Mouse (Mus musculus) kidney, postnatal 10 days (tissue): ENCODE measurements around the gene Kcnh1.

Experiments used
- DNase-seq: peaks from one replicate; pipeline ENCODE4 v3.0.0; 2021; ENCODE audit warnings: mixed read lengths

Gene Kcnh1

DNA sequence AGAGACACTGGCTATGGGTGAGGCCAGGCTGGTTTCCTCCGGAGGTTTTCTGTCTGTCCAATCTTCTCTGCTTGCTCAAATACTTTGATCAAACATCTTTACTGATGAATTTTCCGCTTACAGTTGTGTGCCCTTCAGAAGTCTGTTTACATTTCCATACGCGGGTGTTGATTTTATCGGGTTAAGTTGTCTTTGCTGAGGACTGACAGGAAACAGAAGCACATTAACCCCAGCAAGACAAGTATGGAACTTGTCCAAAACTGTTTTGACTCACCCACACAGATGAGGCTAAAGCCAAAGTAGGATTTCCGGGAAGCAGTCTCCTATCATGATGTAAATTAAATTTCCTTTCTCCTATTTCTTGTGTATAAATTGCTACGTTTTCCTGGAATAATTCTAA is 286.1 kb downstream of the Kcnh1 start:
- no peak for DNase-seq

- DNase-seq, result no peak
These were observed 287.0 kb downstream of the Kcnh1 start for GRCm38 (mm10) chr1:192477556-192477955.

DNA sequence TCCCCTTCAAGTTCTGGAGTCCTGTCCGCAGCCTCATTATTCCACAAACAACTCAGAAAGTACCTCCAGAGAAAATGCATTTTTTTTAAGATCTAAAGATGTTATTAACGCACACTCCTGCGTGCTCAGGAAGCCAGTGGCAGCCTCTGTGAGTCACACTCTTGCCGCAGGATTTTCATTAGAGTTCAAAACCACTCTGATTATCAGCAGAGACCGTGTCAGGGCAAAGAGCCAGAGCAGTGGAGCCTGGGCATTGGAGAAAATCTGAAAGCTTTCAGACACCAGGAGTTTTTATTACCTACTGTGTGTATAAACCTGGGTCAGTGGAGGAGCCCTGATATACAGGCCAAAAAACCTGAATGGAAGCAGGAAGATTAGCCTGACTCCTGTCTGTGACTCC is 287.6 kb downstream of the Kcnh1 start:
- DNase-seq, result no peak

- no peak for DNase-seq
These were observed 289.7 kb downstream of the Kcnh1 start for GRCm38 (mm10) chr1:192480072-192480784.

- no peak for DNase-seq
These were observed 290.9 kb downstream of the Kcnh1 start for GRCm38 (mm10) chr1:192481446-192481845.

DNA sequence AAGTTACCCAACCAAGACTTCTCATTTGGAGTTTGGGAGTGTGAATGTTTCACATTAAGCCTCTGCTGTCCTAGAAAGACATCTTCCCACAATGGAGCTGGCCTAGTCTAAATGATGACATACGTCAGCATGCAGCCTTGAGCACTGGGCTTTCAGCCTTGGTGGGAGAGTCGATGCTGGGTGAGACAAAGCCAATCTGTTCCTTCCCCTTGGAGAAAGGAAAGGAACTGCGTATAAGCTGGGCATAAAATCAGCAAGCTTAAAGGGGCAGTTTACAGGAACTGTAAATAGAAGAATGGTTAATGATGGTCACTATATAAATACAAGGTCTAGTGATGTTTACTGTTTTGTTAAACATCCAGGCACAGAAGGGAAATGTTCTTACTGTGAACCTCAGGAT is 294.5 kb downstream of the Kcnh1 start:
- DNase-seq, result no peak

DNA sequence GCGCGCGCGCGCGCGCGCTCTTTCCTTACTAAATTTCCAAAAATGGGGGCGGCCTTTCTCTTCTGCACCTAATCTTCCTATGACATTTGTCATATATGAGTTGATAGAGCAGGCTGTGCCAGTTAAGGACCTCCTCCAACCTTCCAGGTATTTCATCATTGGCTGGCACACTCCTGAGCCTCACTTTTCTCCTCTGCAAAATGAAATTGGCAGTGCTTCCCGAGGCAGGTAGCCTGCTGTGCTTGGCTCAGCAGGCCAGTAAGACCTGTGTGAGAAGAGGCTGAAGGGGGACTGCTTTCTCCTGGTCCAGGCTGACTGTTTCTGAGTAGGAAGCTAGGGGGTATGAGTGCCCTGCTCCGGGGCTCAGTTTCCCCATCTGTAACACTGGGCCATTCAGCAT is 297.0 kb downstream of the Kcnh1 start:
- no peak for DNase-seq

DNA sequence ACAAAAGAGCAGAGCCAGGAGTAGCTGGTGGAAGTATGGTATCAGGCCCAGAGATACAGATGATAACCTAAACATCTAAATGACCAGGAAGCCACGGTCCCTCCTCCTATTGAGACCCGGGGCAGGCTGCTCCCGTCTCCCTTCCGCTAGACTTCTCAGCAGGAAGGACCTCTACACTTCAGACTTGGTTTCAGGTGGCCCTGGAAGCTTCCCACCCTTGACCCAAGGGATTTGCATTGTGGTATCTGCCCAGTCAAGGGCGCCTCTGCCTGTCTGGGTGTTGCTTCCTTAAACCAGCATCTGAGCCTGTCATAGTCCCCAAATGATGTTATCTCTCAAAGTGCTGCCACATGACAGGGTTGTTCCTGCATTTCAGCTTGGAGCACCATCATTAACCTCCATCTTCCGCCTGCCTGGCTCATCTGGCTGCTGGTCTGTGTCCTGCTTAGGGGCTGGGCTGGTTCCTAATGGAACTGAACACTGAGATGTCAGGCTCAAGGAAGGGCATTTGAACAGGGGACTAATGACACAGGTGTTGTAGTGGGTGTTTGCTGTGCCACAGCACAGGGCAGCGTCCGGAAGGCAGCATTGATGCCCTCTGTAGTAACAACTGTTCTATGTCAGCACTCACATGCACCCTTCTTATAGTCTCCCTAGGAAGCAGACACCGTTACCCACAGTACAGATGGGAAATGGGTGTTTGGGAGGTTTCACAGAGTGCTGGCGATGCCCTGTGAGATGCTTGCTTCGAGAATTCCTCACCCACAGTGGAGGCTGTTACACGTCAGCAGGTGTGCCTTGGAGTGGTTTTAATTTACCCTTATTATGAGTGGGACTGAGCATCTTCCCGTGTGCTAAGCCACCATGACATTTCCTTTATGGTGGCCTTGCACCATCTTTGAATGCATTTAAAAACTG is 299.6 kb downstream of the Kcnh1 start:
- DNase-seq, result no peak

DNA sequence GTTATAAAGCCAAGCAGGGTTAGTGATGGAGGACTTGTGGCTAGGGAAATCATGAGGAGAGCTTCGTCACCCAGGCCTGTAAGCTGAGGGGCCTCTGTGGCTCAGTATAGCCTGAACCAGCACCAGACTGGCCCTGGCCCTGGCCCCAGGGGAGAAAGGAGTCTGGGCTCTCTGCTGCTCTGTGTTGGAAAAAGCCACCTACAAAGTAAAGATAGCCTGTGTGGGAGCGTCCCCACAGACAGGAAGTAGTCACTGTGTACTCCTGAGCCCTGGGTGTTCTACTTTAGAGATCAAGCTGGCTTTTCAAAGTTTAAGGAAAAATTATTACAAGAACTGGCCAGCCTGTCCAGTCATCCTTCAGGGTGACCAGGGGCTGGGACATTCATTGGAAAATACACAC is 306.9 kb downstream of the Kcnh1 start:
- no peak for DNase-seq

DNA sequence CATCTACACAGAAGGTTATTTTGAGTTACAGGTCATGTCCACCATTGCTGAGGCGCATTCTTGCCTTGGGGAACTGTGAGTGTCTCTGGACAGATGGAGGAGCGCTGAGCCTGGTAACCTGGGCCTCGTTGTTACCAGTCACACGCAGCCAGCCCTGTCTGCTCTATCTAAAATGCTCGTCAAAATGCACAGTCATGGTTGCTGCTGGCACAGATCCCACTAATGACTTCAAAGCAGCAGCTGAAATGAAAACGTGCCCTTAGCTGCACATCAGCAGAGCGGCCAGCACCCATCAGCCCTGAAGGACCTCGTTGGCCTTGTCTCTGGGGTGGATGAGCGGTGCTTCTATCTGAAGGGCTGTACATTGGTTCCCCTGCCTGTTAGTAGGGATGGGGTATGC is 311.4 kb downstream of the Kcnh1 start:
- DNase-seq, result no peak

- no peak for DNase-seq
These were observed 312.3 kb downstream of the Kcnh1 start for GRCm38 (mm10) chr1:192502835-192503234.

DNA sequence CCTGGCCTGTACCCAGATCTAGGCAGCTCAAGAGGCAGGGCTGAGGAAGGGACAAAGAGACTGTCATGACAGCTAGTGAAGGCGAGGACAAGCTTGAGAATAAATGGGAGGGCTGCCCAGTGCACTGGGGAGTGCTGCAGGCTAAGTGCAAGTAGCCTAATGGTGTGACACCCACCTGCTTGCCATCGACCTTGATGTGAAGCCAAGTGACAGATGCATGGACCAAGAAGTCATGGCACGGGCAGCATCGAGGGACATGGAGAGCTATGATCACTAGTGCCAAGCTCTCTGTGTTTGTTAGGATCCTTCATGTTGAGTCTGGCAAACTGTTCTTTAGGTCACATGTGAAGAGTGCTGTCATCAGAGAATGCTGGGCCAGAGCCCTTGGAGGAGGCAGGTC is 313.1 kb downstream of the Kcnh1 start:
- DNase-seq, result no peak

DNA sequence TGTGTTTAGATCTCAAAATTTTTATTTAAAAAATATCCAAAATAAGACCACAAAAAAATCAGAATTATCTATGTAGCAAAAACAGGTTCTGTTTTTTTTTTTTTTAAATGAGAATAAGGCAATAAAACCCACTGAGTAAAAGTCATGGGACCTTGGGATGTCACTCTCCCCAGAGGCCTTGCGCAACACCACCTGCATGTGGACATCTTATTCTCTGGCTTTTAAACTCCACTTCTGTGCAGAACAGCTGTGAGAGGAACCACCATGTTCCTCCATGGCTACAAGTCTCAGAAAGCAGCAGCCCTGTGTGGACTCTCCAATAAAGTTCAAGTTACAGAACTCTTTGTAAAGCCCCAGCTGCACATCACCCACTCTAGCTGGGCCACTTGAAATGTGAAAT is 322.2 kb downstream of the Kcnh1 start:
- no peak for DNase-seq

DNA sequence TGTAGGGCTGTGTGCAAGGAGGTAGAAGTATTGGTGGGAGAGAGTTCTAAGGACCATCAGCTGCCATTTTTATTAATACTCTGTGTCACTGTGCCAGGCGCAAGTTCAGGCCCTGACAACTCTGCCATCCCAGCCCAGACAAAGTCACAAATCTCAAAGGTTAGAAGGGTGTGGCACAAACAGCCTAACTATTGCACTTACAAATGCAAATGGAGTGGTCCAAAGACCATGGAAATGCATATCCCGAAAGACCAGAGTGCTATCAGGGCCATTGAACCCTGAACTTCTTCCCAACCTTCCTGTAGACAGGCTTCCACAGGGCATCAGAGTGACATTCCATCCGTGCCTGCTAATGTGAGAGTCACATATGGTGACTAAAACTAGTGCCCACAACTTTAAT is 324.8 kb downstream of the Kcnh1 start:
- DNase-seq, result no peak

DNA sequence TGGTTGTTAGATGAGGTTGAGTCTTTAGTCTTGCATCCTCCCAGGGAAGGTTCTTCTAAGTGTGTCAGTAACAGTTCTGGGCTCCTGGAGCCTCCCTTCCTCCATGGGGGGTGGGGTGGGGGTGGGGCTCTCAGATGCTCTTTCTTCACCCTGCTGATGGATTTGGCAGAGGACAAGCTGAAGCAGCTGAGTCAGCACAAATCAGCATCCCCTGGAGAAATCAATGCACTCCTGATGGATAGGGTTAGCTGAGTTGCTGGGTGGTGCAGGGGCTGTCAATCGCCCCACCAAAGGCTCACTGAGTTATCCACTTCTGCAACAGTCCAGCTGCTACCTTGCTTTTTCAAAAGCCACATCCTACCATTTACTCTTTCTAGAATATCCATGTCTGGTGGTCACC is 329.1 kb downstream of the Kcnh1 start:
- no peak for DNase-seq

- peak; percentile 12 for DNase-seq
These were observed 330.4 kb downstream of the Kcnh1 start for GRCm38 (mm10) chr1:192520836-192521435.

- peak; percentile 21 for DNase-seq
These were observed 332.0 kb downstream of the Kcnh1 start for GRCm38 (mm10) chr1:192522376-192523178.

- peak; percentile 18 for DNase-seq
These were observed 335.3 kb downstream of the Kcnh1 start for GRCm38 (mm10) chr1:192525711-192526350.

GRCm38 (mm10) chr1:192531490-192532146 is 341.0 kb downstream of the Kcnh1 start:
- DNase-seq, result no peak

DNA sequence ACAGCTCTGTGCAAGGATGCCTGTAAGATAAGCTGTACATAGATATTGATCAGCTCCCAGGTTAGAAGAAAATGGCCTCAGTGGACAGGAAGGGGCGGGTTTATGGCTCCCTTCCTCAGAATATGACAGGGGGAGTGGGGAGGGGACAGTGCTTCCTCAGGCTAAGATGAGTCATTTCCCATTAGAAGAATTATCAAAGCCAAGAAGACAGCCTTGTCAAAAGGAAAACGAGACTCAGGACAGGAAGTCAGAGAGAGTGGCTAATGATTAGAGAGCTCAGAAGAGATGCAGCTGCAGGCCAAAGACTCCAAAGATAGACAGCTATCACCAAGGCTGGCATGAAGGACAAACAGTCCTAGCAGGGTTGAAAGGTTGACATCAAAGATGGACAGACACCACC is 341.6 kb downstream of the Kcnh1 start:
- DNase-seq, result no peak

- DNase-seq, result no peak
These were observed 342.4 kb downstream of the Kcnh1 start for GRCm38 (mm10) chr1:192533016-192533415.

DNA sequence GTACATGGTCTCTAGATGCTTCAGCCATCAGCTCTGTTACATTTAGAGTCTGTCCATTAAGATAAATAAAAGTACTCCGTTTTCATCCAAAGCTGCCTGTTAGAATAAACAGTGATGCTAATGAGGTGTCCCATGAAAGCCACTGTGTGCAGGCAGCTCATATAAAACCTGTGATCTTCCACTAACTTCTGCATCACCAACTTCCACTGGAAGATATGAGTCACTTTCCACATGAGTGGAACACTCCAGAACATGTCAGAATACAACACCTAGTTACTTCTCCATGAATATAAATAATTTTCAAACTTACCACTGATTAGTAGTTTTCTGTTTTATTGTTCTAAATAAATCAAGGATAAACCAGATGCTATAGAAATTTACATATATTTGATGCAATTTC is 345.9 kb downstream of the Kcnh1 start:
- DNase-seq, result no peak
